Mouse (Mus musculus): ENCODE data around the gene Myo9a.
"Not testable (repeated sequence)": the region's sequence is repeated elsewhere in the genome, so short reads cannot be mapped to it uniquely, and the experiment has no call there.

DNA sequence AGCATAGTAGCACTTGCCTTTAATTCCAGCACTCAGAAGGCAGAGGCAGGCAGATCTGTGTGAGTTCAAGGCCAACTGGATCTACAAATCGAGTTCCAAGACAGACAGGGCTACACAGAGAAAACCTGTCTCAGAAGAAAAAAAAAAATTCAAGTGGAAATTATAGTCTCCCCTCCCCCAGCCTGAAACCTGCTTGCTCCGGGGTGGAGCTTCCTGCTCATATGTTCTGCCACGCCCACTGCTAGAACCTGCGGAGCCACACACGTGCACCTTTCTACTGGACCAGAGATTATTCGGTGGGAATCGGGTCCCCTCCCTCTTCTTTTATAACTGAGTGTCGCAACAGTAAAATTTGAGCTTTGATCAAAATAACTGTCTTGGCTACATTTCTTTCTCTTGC is 185.2 kb downstream of the Myo9a start:
- not testable (repeated sequence) for TF ChIP-seq CTCF (IDR thresholded peaks at IDR 0.05; ENCODE audit: borderline replicate concordance, insufficient read depth, low read depth, low read length); POLR2A (IDR thresholded peaks at IDR 0.05; ENCODE audit: borderline replicate concordance, insufficient read depth, low read length)

Measured in cerebellum, adult 2 months (tissue).